In genomic region chr17:29321765-29322602, GRCm38 (mm10) we compare ENCODE assay signal across 11 mouse cellular contexts. TPM values are rescaled to one million over a fixed set of nuclear protein-coding genes. Genes with fewer than 3 reads are reported as not detected.
DNase-seq lines count a peak whose midpoint lies in the region; ATAC-seq lines count a peak whose summit lies in the region.
"Had no signal": no experiment of that assay in that cellular context is flagged by ENCODE, and none has a peak within 500 bp of the region (broad histone marks: within the 10 kb centered on the region; RNA-seq: fewer than 3 reads in every experiment).

No protein-coding gene starts in this region.

- H3K27me3 ChIP-seq in forebrain, embryonic 10.5 days (ENCODE audit: poor library complexity, severe bottlenecking) = peaks cover 79% of the 10 kb centered on the region
- peaks cover 20% of the 10 kb centered on the region; the same call in 1 of the 2 replicates for H3K27me3 ChIP-seq in forebrain, embryonic 15.5 days
- H3K27me3 ChIP-seq in intestine, embryonic 15.5 days (replicated peaks) = peaks cover 20% of the 10 kb centered on the region
- H3K27me3 ChIP-seq in neural tube, embryonic 12.5 days (replicated peaks) = peaks cover 57% of the 10 kb centered on the region

- H3K4me1 ChIP-seq in forebrain, embryonic 10.5 days = peaks cover 49% of the 10 kb centered on the region
- peaks cover 18% of the 10 kb centered on the region for H3K4me1 ChIP-seq in forebrain, embryonic 15.5 days
- H3K4me1 ChIP-seq in intestine, embryonic 15.5 days (replicated peaks) = peaks cover 18% of the 10 kb centered on the region; the same call in 1 of the 2 replicates
- peaks cover 29% of the 10 kb centered on the region for H3K4me1 ChIP-seq in neural tube, embryonic 12.5 days

- H3K4me3 ChIP-seq in forebrain, embryonic 10.5 days = peak overlapping the region; percentile 37
- no peak overlapping the region for H3K4me3 ChIP-seq in forebrain, embryonic 15.5 days
- H3K4me3 ChIP-seq in intestine, embryonic 15.5 days (replicated peaks) = peak overlapping the region; percentile 14; the same call in 1 of the 2 replicates
- no peak overlapping the region; the same call in 1 of the 2 replicates for H3K4me3 ChIP-seq in neural tube, embryonic 12.5 days
- H3K4me3 ChIP-seq: erythroblast, embryonic 14.5 days had no signal

- H3K36me3 ChIP-seq in forebrain, embryonic 10.5 days (replicated peaks) = no peaks in the 10 kb centered on the region
- no peaks in the 10 kb centered on the region for H3K36me3 ChIP-seq in forebrain, embryonic 15.5 days
- no peaks in the 10 kb centered on the region for H3K36me3 ChIP-seq in intestine, embryonic 15.5 days
- H3K36me3 ChIP-seq in neural tube, embryonic 12.5 days = no peaks in the 10 kb centered on the region

- no peak overlapping the region for H3K4me2 ChIP-seq in forebrain, embryonic 15.5 days (replicated peaks)
- peak overlapping the region; percentile 52 for H3K4me2 ChIP-seq in intestine, embryonic 15.5 days (replicated peaks)
- H3K4me2 ChIP-seq in neural tube, embryonic 12.5 days (replicated peaks) = peak overlapping the region; percentile 38

- 9% methylated on average over 41 of the region's 41 CpGs for WGBS in forebrain, embryonic 10.5 days
- 22% methylated on average over 41 of the region's 41 CpGs for WGBS in forebrain, embryonic 15.5 days
- WGBS in intestine, embryonic 15.5 days = 26% methylated on average over 41 of the region's 41 CpGs
- 11% methylated on average over 41 of the region's 41 CpGs for WGBS in neural tube, embryonic 12.5 days

- H3K9me3 ChIP-seq in forebrain, embryonic 10.5 days = no peaks in the 10 kb centered on the region
- H3K9me3 ChIP-seq in forebrain, embryonic 15.5 days = no peaks in the 10 kb centered on the region
- H3K9me3 ChIP-seq in intestine, embryonic 15.5 days = no peaks in the 10 kb centered on the region
- H3K9me3 ChIP-seq in neural tube, embryonic 12.5 days = no peaks in the 10 kb centered on the region

- intact Hi-C loops in left cerebral cortex, postnatal 36 days (cut with DNase I) = no loop called here

- no peak for DNase-seq in forebrain, embryonic 10.5 days (ENCODE audit: extremely low spot score, low spot score)
- DNase-seq in kidney, postnatal 10 days = peak; percentile 17
- no peak for DNase-seq in kidney, postnatal 25 days
- no peak for DNase-seq in left cerebral cortex, postnatal 36 days (ENCODE audit: low spot score in 2 of 2)
- no peak for DNase-seq in layer of hippocampus, postnatal 25 days (ENCODE audit: extremely low spot score in 1 of 2, low spot score in 1 of 2)
- DNase-seq: thymus, postnatal 14 days had no signal

- no peak for ATAC-seq in forebrain, embryonic 15.5 days (replicated peaks)
- ATAC-seq in intestine, embryonic 15.5 days = peak; percentile 69
- ATAC-seq in neural tube, embryonic 12.5 days (ENCODE audit: low FRiP score, low read depth) = no peak

- H3K27ac ChIP-seq in forebrain, embryonic 10.5 days = peak overlapping the region; percentile 59
- H3K27ac ChIP-seq in forebrain, embryonic 15.5 days (replicated peaks) = no peak overlapping the region
- no peak overlapping the region for H3K27ac ChIP-seq in intestine, embryonic 15.5 days
- H3K27ac ChIP-seq in neural tube, embryonic 12.5 days = no peak overlapping the region
- H3K27ac ChIP-seq: kidney, postnatal 0 days had no signal

- no peak overlapping the region for H3K9ac ChIP-seq in forebrain, embryonic 15.5 days (replicated peaks)
- no peak overlapping the region for H3K9ac ChIP-seq in intestine, embryonic 15.5 days
- no peak overlapping the region for H3K9ac ChIP-seq in neural tube, embryonic 12.5 days

RNA-seq across cellular contexts. Expression of gene Pi16, which starts 4.5 kb away (rescaled TPM):
- 0.71 and 0.73 TPM in 2 replicates for polyA plus RNA-seq in forebrain, embryonic 10.5 days (2016; fragmentation: Nextera tagmentation; extraction: Ambion mirVana)
- polyA plus RNA-seq in forebrain, embryonic 15.5 days (2015; fragmentation: Nextera tagmentation; extraction: Ambion mirVana) = 1.4 and 1.8 TPM in 2 replicates
- 0.72 and 0.98 TPM in 2 replicates for polyA plus RNA-seq in intestine, embryonic 15.5 days (2015; fragmentation: Nextera tagmentation; extraction: Ambion mirVana)
- polyA plus RNA-seq in neural tube, embryonic 12.5 days (2016; fragmentation: Nextera tagmentation; extraction: Ambion mirVana) = 1.2 and 1.3 TPM in 2 replicates
- 1 to 10 TPM; 1.1 to 1.3 TPM for total RNA-seq in left cerebral cortex, postnatal 36 days (2021)
- 1 to 10 TPM in 1 of 2 experiments, under 1 TPM in 1; 0.98 to 1.5 TPM for total RNA-seq in layer of hippocampus, postnatal 25 days (2021)

RNA-seq across cellular contexts. Expression of gene Mtch1, which starts 25.8 kb away (rescaled TPM):
- polyA plus RNA-seq in forebrain, embryonic 10.5 days (2016; fragmentation: Nextera tagmentation; extraction: Ambion mirVana) = 255 and 270 TPM in 2 replicates
- 432 and 464 TPM in 2 replicates for polyA plus RNA-seq in forebrain, embryonic 15.5 days (2015; fragmentation: Nextera tagmentation; extraction: Ambion mirVana)
- polyA plus RNA-seq in intestine, embryonic 15.5 days (2015; fragmentation: Nextera tagmentation; extraction: Ambion mirVana) = 235 and 275 TPM in 2 replicates
- 468 and 479 TPM in 2 replicates for polyA plus RNA-seq in neural tube, embryonic 12.5 days (2016; fragmentation: Nextera tagmentation; extraction: Ambion mirVana)
- 100 to 1,000 TPM; 492 to 581 TPM for total RNA-seq in left cerebral cortex, postnatal 36 days (2021)
- 100 to 1,000 TPM; 556 to 630 TPM for total RNA-seq in layer of hippocampus, postnatal 25 days (2021)

RNA-seq across cellular contexts. Expression of gene Fgd2, which starts 38.7 kb away (rescaled TPM):
- 5.4 and 6.3 TPM in 2 replicates for polyA plus RNA-seq in forebrain, embryonic 10.5 days (2016; fragmentation: Nextera tagmentation; extraction: Ambion mirVana)
- polyA plus RNA-seq in forebrain, embryonic 15.5 days (2015; fragmentation: Nextera tagmentation; extraction: Ambion mirVana) = 5.5 and 6.0 TPM in 2 replicates
- polyA plus RNA-seq in intestine, embryonic 15.5 days (2015; fragmentation: Nextera tagmentation; extraction: Ambion mirVana) = 10.5 and 12.3 TPM in 2 replicates
- polyA plus RNA-seq in neural tube, embryonic 12.5 days (2016; fragmentation: Nextera tagmentation; extraction: Ambion mirVana) = 3.7 and 4.2 TPM in 2 replicates
- total RNA-seq in left cerebral cortex, postnatal 36 days (2021) = 1 to 10 TPM; 5.6 to 7.0 TPM
- 1 to 10 TPM; 5.6 to 8.2 TPM for total RNA-seq in layer of hippocampus, postnatal 25 days (2021)

RNA-seq across cellular contexts. Expression of gene BC004004, which starts 53.4 kb away (rescaled TPM):
- 54.6 and 56.6 TPM in 2 replicates for polyA plus RNA-seq in forebrain, embryonic 10.5 days (2016; fragmentation: Nextera tagmentation; extraction: Ambion mirVana)
- polyA plus RNA-seq in forebrain, embryonic 15.5 days (2015; fragmentation: Nextera tagmentation; extraction: Ambion mirVana) = 96.2 and 96.4 TPM in 2 replicates
- polyA plus RNA-seq in intestine, embryonic 15.5 days (2015; fragmentation: Nextera tagmentation; extraction: Ambion mirVana) = 78.3 and 83.5 TPM in 2 replicates
- polyA plus RNA-seq in neural tube, embryonic 12.5 days (2016; fragmentation: Nextera tagmentation; extraction: Ambion mirVana) = 74.8 and 75.3 TPM in 2 replicates
- 10 to 100 TPM; 78.1 to 94.7 TPM for total RNA-seq in left cerebral cortex, postnatal 36 days (2021)
- total RNA-seq in layer of hippocampus, postnatal 25 days (2021) = 10 to 100 TPM; 96.8 to 96.9 TPM

RNA-seq across cellular contexts. Expression of gene Ppil1, which starts 58.0 kb away (rescaled TPM):
- polyA plus RNA-seq in forebrain, embryonic 10.5 days (2016; fragmentation: Nextera tagmentation; extraction: Ambion mirVana) = 230 and 235 TPM in 2 replicates
- 126 and 128 TPM in 2 replicates for polyA plus RNA-seq in forebrain, embryonic 15.5 days (2015; fragmentation: Nextera tagmentation; extraction: Ambion mirVana)
- polyA plus RNA-seq in intestine, embryonic 15.5 days (2015; fragmentation: Nextera tagmentation; extraction: Ambion mirVana) = 154 and 157 TPM in 2 replicates
- 117 and 125 TPM in 2 replicates for polyA plus RNA-seq in neural tube, embryonic 12.5 days (2016; fragmentation: Nextera tagmentation; extraction: Ambion mirVana)
- total RNA-seq in left cerebral cortex, postnatal 36 days (2021) = 10 to 100 TPM; 16.7 to 19.0 TPM
- total RNA-seq in layer of hippocampus, postnatal 25 days (2021) = 10 to 100 TPM; 17.7 to 19.6 TPM

Comparison
In these comparisons a context has a peak if more than half of its experiments do, and no peak if none do; other contexts are left out.
1. H3K4me3 ChIP-seq: peak in forebrain, embryonic 10.5 days (single experiment) and intestine, embryonic 15.5 days (single experiment); none in forebrain, embryonic 15.5 days (single experiment) and neural tube, embryonic 12.5 days (single experiment).